Mouse (Mus musculus): Measurements from ENCODE around the gene Nyx. TPM values are rescaled to one million over a fixed set of nuclear protein-coding genes. Genes with fewer than 3 reads are reported as not detected.
A peak's percentile ranks its signal among the peaks of the same experiment; 100 is the strongest.
"Not testable (repeated sequence)": the region's sequence is repeated elsewhere in the genome, so short reads cannot be mapped to it uniquely, and the experiment has no call there.

Gene Nyx
- total RNA-seq (2021): under 1 TPM; 0.22 to 0.25 TPM
- long read RNA-seq, experiment 1, partial matches to known transcripts: 0 of 1 reads
- long read RNA-seq, experiment 1, other reads (novel, unspliced or antisense): 1 of 1 reads
- long read RNA-seq, experiment 2: 0 reads

GRCm38 (mm10) chrX:13465810-13466209 lies at the start of gene Nyx:
TSS of gene Nyx (plus strand) at chrX:13466110.
- no peak for DNase-seq (ENCODE audit: low spot score in 2 of 2)

DNA sequence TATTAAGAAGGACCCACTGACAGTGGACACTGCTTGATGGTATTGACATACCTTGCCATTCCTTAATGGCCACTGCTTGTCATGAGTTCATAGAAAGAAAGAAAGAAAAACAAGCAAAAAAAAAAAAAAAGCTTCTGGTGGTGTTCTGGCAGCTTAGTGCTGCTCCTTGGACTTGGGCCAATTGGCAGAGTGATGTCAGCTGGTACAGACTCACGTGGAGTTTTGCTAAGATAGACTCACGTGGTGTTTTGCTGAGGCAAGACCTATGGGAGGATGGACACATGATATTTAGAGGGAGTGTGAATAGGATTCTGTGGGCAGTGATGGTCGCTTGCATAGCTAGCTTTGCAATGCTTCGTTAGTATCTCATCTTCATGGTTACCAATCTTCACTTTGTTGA lies 43.9 kb upstream of the Nyx start:
- DNase-seq (ENCODE audit: low spot score in 2 of 2): no peak

DNA sequence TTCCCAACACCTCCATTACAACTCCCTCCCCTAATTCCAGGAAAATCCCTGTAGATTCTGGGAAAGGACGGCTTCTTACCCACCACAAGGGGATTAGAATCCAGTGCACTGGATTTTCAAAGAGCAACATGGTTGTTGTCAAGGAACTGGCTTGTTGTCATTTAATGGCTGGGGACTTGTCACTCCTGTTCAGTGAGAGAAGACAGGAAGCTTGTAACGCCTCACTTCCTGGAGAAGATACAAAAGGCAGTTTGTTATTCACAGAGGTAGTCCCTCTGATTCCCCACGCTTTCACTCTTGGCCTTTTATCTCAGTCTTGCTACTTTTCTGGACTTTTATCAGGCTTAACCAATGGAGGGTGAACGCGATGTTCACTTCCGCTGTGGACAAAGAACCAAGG lies 34.5 kb upstream of the Nyx start:
- DNase-seq (ENCODE audit: low spot score in 2 of 2): no peak

DNA sequence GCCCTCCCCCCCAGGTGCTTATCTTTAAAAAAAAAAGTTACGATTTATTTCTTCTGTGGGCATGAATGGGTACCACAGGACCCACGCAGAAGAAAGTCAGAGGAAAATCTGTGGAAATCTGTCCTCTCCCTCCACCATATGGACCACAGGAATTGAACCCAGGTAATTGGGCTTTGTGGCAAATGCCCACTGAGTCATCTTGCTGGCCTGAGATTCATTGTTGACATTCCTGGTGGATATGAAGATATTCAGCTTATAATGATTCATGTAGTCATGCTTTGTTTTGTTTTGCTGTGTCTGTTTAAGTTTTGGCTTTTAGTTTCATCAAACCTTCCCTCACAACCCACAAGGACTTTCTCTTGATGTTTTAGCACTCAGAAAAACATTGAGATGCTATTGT lies 29.9 kb upstream of the Nyx start:
- DNase-seq (ENCODE audit: low spot score in 2 of 2): not testable (repeated sequence)

DNA sequence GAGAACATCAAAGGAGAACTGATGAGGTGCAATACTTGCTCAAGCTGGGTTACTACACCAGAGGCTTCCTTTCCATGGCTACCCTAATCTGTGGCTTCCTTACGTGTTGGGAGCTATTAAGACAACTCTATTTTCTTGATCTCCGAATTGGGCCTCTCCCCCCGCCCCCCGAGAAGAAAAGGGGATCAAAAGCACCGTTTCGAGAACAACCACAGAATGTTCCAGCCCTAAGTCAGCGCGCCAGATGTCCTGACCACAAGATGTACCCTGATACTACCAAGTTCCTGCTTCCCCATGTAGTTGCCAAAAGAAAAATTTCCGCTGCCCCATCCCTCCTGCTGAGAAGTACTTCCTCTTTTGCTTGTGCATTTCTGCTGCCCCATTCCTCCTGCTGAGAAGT lies 9.4 kb upstream of the Nyx start:
- not testable (repeated sequence) for DNase-seq (ENCODE audit: low spot score in 2 of 2)

DNA sequence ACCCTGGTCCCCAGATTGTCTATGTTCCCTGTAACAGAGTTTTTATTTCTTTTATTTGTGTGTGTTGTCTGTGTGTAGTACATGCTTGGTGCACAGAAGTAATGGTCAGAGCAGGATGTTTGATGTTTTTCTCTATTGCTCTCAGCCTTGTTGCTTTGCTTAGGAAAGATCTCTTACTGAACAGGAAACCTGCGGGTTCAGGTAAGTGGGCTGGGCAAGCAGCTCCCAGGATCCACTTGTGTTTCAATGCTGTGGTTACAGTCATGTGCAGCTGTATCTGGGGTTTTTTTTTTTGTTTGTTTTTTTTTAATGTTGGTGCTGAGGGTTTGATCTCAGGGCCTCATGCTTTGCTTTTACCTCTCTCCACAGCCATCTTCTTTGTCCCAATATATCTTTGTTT lies 7.1 kb upstream of the Nyx start:
- no peak for DNase-seq (ENCODE audit: low spot score in 2 of 2)

- peak; percentile 68 to 75 for DNase-seq (ENCODE audit: low spot score in 2 of 2)
Observed at GRCm38 (mm10) chrX:13461266-13462261, 4.3 kb upstream of the Nyx start.

DNA sequence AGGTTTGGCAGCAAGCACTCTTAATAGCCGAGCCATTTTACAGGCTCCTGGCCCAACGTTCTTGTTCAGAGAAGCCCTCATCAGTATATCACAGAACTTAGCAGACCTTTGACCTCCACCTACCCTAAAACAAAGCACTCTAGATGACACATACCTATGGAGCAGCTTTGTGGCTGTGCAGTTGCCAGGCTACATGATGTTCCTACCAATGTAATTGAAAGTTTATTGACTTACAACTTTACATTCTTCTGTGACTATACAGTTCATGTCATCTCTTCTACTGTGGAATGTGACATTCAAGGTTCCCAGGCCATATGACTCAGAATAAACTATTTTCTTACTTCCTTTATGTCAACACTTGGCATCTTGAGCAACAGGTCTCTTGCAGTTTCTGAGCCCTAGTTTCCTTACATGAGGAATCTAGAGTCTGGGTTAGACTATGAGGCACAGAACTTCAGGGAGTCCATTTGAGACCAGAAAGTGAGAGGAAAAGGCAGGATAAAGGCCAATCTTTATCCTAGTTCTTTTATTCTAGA lies 2.9 kb upstream of the Nyx start:
- no peak for DNase-seq (ENCODE audit: low spot score in 2 of 2)

- DNase-seq (ENCODE audit: low spot score in 2 of 2): no peak
Observed at GRCm38 (mm10) chrX:13466681-13467080, 771 bp downstream of the Nyx start.

GRCm38 (mm10) chrX:13467121-13467571 lies 1.2 kb downstream of the Nyx start:
- no peak for DNase-seq (ENCODE audit: low spot score in 2 of 2)

DNA sequence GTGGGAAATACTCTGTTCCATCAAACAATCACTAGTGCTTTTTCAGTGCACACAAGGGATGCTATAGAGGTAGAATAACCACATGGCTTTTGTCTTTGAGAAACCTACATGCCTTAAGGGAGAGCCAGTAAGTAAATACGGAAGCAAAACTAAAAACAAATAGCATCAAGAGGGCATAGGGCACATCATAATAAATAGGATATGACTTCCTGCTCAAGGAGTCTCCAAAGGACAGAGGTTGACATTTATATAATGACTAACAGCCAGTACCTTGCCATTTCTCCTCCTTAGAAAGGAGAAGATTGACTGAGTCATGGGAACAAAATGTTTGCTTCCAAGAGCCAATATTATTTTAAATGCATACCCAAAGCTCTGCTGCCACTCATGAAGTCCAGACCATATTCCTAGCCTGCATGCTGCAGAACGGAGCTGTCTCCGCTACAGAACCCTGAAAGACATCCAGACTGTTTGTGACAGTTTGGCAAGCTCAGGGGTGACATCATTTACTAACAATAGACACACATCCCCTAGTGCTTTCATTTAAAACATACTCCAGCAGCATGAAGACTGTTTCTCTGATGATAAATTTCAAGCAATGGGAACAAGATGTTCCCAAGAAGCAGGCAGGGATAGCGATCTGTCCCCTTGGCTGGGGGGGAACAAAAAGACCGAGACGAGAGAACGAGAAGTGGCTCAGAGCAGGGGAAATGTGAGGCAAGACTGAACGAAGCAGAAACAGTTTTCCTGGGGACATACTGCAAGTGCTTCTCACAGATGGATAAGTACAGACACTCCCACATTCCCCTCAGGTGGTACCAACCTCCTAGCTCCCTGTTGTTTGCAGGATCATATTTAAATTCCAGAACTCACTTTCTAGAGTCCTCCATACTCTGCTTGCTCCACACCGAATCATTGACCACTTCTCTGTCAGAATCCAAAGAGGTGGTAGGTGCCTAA lies 3.5 kb downstream of the Nyx start:
- no peak for DNase-seq (ENCODE audit: low spot score in 2 of 2)

- no peak for DNase-seq (ENCODE audit: low spot score in 2 of 2)
Observed at GRCm38 (mm10) chrX:13471925-13472324, 6.0 kb downstream of the Nyx start.

GRCm38 (mm10) chrX:13472751-13473225 lies 6.9 kb downstream of the Nyx start:
- no peak for DNase-seq (ENCODE audit: low spot score in 2 of 2)

- DNase-seq (ENCODE audit: low spot score in 2 of 2): no peak
Observed at GRCm38 (mm10) chrX:13475382-13475781, 9.5 kb downstream of the Nyx start.

GRCm38 (mm10) chrX:13477596-13477995 lies 11.7 kb downstream of the Nyx start:
- no peak for DNase-seq (ENCODE audit: low spot score in 2 of 2)

DNA sequence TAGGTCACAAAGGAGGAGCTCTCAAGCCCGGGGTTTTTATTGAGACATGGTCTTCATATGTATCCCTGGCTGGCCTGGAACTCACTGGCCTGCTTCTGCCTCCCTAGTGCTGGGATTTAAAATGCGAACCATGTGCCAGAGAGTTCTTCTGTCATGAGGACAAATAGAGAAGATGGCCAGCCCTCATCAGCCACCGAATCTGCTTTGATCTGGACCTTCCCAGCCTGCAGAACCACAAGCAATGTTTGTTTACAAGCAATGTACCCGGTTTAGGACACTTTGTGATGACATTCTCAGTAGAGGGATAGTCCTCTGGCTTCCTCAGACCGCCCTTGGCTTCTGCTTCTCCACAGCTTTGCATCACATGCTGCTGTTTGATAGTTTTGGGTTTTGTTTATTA lies 12.4 kb downstream of the Nyx start:
- no peak for DNase-seq (ENCODE audit: low spot score in 2 of 2)

- DNase-seq (ENCODE audit: low spot score in 2 of 2): no peak
Observed at GRCm38 (mm10) chrX:13479570-13479969, 13.7 kb downstream of the Nyx start.

- no peak for DNase-seq (ENCODE audit: low spot score in 2 of 2)
Observed at GRCm38 (mm10) chrX:13482576-13482975, 16.7 kb downstream of the Nyx start.

- no peak for DNase-seq (ENCODE audit: low spot score in 2 of 2)
Observed at GRCm38 (mm10) chrX:13484447-13484846, 18.5 kb downstream of the Nyx start.

GRCm38 (mm10) chrX:13489001-13489400 lies 23.1 kb downstream of the Nyx start:
- no peak for DNase-seq (ENCODE audit: low spot score in 2 of 2)

DNA sequence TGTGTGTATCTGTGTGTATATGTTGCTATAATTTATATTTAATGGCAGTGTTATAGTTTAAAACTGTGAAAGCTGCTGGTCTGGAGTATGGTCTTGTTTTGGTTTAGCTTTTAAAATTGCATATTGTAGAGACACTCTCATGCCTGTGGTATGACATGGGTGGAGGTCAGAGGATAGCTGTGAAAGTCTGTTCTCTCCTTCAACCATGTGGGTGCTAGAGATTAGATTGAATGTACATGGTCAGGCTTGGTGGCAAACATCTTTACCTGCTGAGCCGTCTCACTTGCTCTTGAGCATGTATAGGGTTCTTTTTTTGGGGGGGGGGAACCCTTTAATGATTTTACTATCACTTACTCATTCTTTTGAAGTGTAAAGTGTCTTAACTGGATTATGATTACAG lies 23.9 kb downstream of the Nyx start:
- no peak for DNase-seq (ENCODE audit: low spot score in 2 of 2)
